Mouse (Mus musculus) spleen, adult 2 months (tissue): ENCODE data around the gene Srms. TPM values are rescaled to one million over a fixed set of nuclear protein-coding genes. Genes with fewer than 3 reads are reported as not detected.
A peak's percentile ranks its signal among the peaks of the same experiment; 100 is the strongest.
"Not testable (repeated sequence)": the region's sequence is repeated elsewhere in the genome, so short reads cannot be mapped to it uniquely, and the experiment has no call there.

Experiments used
- DNase-seq, 2 experiments: peaks; one replicate each; pipeline versions ENCODE4 v3.0.0 to v3.0.0-alpha.2; 2012 to 2021; ENCODE audit warnings: low spot score in 2 of 2, low read depth in 1 of 2
- H3K27ac ChIP-seq: fragments of 200-500 bp; 2 replicates; pipeline ENCODE4 v1.5.1; 2012; ENCODE audit warnings: low read length, inconsistent platforms; ENCODE audit not compliant: insufficient read depth
- H3K27me3 ChIP-seq: fragments of 200-500 bp; 2 replicates; pipeline ENCODE4 v1.6.1; 2012; ENCODE audit warnings: mild to moderate bottlenecking, moderate library complexity, low read length, inconsistent platforms; ENCODE audit not compliant: control insufficient read depth, insufficient read depth
- H3K36me3 ChIP-seq: fragments of 200-500 bp; 2 replicates; pipeline ENCODE4 v1.6.1; 2012; ENCODE audit warnings: mild to moderate bottlenecking, low read length, inconsistent platforms; ENCODE audit not compliant: control insufficient read depth, insufficient read depth
- H3K4me1 ChIP-seq: fragments of 200-500 bp; 2 replicates; pipeline ENCODE4 v1.6.1; 2011; ENCODE audit warnings: inconsistent platforms; ENCODE audit not compliant: control insufficient read depth, insufficient read depth, insufficient read length
- H3K4me3 ChIP-seq: fragments of 200-500 bp; 2 replicates; pipeline ENCODE4 v1.5.1; 2011; ENCODE audit warnings: mild to moderate bottlenecking, inconsistent platforms; ENCODE audit not compliant: insufficient read depth, insufficient read length; ENCODE audit errors: extremely low read depth
- CTCF ChIP-seq: fragments of 200-500 bp; IDR thresholded peaks from 2 replicates; pipeline ENCODE4 v1.5.1; 2011; ENCODE audit warnings: mild to moderate bottlenecking, inconsistent platforms; ENCODE audit not compliant: insufficient read depth, insufficient read length, insufficient replicate concordance; ENCODE audit errors: extremely low read depth
- POLR2A ChIP-seq: fragments of 200-500 bp; IDR thresholded peaks from 2 replicates; pipeline ENCODE4 v1.6.1; 2011; ENCODE audit warnings: low read depth, low read length, inconsistent platforms
- WGBS: fragments of 180-500 bp; shearing (Covaris S2); methylation state at CpG from one replicate; pipeline ENCODE4 v1.1.7; 2018; 5-methylcytosine and 5-hydroxymethylcytosine counted together
- polyA plus RNA-seq: library from polyadenylated mRNA; depleted of rRNA; stranded (reverse); fragments of >200 nt; gene quantifications from 2 replicates; pipeline ENCODE4 v1.2.3, GENCODE M21; 2012

The Srms gene
- polyA plus RNA-seq, 1 experiment, result 1.4 TPM

- H3K4me1 ChIP-seq, result no peaks in the 10 kb centered on the region; the same call in 1 of the 2 replicates
- H3K27me3 ChIP-seq, result no peaks in the 10 kb centered on the region
- H3K36me3 ChIP-seq, result no peaks in the 10 kb centered on the region
- DNase-seq, result no peak
- no peak overlapping the region for H3K27ac ChIP-seq
- TF ChIP-seq CTCF, result no peak
- TF ChIP-seq POLR2A, result no peak
- no peak overlapping the region for H3K4me3 ChIP-seq
- WGBS, result 80% methylated on average over 5 of the region's 5 CpGs
These were observed 7.3 kb downstream of the Srms start for GRCm38 (mm10) chr2:181205678-181206077.

- no peaks in the 10 kb centered on the region; the same call in 1 of the 2 replicates for H3K4me1 ChIP-seq
- TF ChIP-seq CTCF (no peak), POLR2A (no peak)
- H3K4me3 ChIP-seq, result no peak overlapping the region
- no peak for DNase-seq
- H3K36me3 ChIP-seq, result no peaks in the 10 kb centered on the region
- H3K27me3 ChIP-seq, result no peaks in the 10 kb centered on the region
- 90% methylated on average over 6 of the region's 6 CpGs for WGBS
- no peak overlapping the region for H3K27ac ChIP-seq
These were observed 10.1 kb downstream of the Srms start for GRCm38 (mm10) chr2:181202886-181203285.

GRCm38 (mm10) chr2:181202422-181202821 is 10.6 kb downstream of the Srms start, which contains the start of gene Ptk6:
Gene Ptk6, minus strand, starts transcription at chr2:181202789.
- Histone ChIP-seq H3K27ac (no peak within 1 kb of the TSS), H3K4me1 (no peaks in the 10 kb centered on the region; the same call in 1 of the 2 replicates), H3K4me3 (no peak within 1 kb of the TSS), H3K27me3 (no peaks in the 10 kb centered on the region), H3K36me3 (no peaks in the 10 kb centered on the region)
- TF ChIP-seq CTCF, result no peak
- TF ChIP-seq POLR2A, result no peak
- DNase-seq, result no peak
- 96% methylated on average over 3 of the region's 3 CpGs for WGBS

GRCm38 (mm10) chr2:181201606-181202005 is 11.4 kb downstream of the Srms start:
- DNase-seq, result no peak
- Histone ChIP-seq H3K4me1 (no peaks in the 10 kb centered on the region; the same call in 1 of the 2 replicates), H3K4me3 (no peak overlapping the region), H3K36me3 (no peaks in the 10 kb centered on the region), H3K27ac (no peak overlapping the region), H3K27me3 (no peaks in the 10 kb centered on the region)
- TF ChIP-seq POLR2A (no peak), CTCF (no peak)
- 82% methylated on average over 3 of the region's 3 CpGs for WGBS

GRCm38 (mm10) chr2:181196628-181197300 is 16.2 kb downstream of the Srms start:
- H3K4me3 ChIP-seq, result no peak overlapping the region
- TF ChIP-seq CTCF (no peak), POLR2A (no peak)
- no peaks in the 10 kb centered on the region for H3K36me3 ChIP-seq
- H3K4me1 ChIP-seq, result peaks cover 18% of the 10 kb centered on the region
- WGBS, result 89% methylated on average over 4 of the region's 4 CpGs
- no peak overlapping the region for H3K27ac ChIP-seq
- DNase-seq, result no peak
- H3K27me3 ChIP-seq, result no peaks in the 10 kb centered on the region

GRCm38 (mm10) chr2:181193044-181193443 is 19.9 kb downstream of the Srms start:
- TF ChIP-seq CTCF (no peak), POLR2A (no peak)
- no peak overlapping the region; the same call in 1 of the 2 replicates for H3K4me3 ChIP-seq
- 18% methylated on average over 3 of the region's 3 CpGs for WGBS
- peak in 1 of 2 experiments; percentile 30 for DNase-seq
- no peaks in the 10 kb centered on the region for H3K27me3 ChIP-seq
- no peaks in the 10 kb centered on the region for H3K36me3 ChIP-seq
- H3K27ac ChIP-seq, result peak overlapping the region; percentile 65; the same call in 1 of the 2 replicates
- H3K4me1 ChIP-seq, result peaks cover 24% of the 10 kb centered on the region

- Histone ChIP-seq H3K27ac (peak overlapping the region; percentile 76), H3K4me1 (peaks cover 24% of the 10 kb centered on the region), H3K27me3 (no peaks in the 10 kb centered on the region), H3K36me3 (no peaks in the 10 kb centered on the region), H3K4me3 (no peak overlapping the region)
- TF ChIP-seq POLR2A, result no peak
- WGBS, result 69% methylated on average over 4 of the region's 4 CpGs
- DNase-seq, result no peak
These were observed 21.0 kb downstream of the Srms start for GRCm38 (mm10) chr2:181191936-181192335.

GRCm38 (mm10) chr2:181191385-181191784 is 21.6 kb downstream of the Srms start:
- not testable (repeated sequence) for H3K27ac ChIP-seq, H3K27me3 ChIP-seq, H3K36me3 ChIP-seq, DNase-seq, H3K4me3 ChIP-seq
- peaks cover 24% of the 10 kb centered on the region for H3K4me1 ChIP-seq
- WGBS, result 71% methylated on average over 4 of the region's 4 CpGs
